Mouse (Mus musculus) right cerebral cortex, postnatal 36 days (tissue): Measurements from ENCODE around the gene Slfn9.
"Not testable (repeated sequence)": the region's sequence is repeated elsewhere in the genome, so short reads cannot be mapped to it uniquely, and the experiment has no call there.

Source experiments
- DNase-seq, 2 experiments: peaks; one replicate each; pipeline ENCODE4 v3.0.0; 2022; ENCODE audit warnings: low spot score in 2 of 2, mixed read lengths in 1 of 2

Gene Slfn9

DNA sequence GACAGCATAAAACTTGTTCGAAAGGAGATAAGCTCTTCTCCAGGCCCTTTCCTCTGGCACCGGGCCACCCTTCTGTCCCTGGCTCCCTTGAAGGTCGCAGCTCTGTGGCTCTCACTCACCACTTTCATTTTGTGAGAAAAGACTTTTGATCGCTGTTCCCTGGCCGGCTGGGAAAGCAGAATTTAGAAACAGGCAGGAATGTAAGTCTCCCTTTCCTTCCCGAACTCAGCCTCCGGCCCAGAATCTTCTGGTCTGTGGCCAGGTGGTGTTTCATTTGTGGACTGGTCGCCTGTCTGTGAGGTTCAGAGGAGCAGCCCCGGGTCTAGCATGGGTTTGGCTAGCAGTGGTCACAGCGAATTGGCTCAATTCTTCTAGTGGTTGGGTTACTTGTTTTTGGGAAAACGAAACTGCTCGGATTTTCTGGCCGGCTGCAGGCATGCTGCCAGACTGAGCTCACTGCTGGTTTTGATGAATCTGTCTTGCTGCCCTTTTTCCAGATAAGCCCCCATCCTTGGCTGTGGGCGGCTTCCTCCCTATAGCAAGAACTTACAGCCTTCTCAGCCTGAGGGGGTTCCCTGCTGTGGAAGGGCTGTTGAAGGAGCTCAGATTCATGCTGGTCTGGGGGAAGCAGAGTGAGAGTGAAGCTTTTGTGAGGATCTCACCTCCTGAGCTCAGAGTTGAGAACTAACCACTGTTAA lies at the start of gene Slfn9:
Gene Slfn9 (minus strand): TSS at position 362 of the 698 bp plus-strand sequence.
- no peak for DNase-seq

DNA sequence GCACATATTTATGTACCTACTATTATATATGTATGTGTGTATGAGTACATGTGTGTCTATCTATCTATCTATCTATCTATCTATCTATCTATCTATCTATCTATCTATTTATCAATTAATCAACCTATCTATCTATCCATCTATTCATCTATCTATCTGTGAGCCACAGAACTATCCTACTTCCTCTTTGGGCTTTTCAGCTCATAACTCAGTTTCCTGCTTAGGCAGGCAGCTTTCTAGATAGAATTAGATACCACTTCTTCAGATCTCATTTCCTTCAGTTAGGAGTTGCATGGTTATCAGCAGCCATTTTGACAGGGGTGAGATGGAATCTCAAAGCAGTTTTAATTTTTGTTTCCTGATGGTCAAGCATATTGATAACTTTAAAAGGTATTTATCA lies 49.4 kb upstream of the Slfn9 start:
- DNase-seq = no peak

DNA sequence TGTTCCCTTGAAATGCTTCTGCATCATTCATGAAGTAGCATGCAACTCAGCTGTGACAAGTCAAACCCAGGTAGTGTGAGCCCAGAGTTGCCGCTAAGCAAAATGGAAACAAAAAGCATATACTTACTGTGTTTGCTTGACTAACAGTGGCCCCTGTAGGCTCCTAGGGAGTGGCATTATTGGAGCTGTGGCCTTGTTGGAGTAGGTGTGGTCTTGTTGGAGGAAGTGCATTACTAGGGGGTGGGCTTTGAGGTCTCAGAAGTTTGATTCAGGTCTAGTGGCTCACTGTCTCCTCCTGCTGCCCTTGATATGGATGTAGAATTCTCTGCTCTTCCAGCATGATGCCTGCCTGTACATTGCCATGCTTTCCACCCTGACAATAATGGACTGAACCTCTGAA lies 48.7 kb upstream of the Slfn9 start:
- no peak for DNase-seq

DNA sequence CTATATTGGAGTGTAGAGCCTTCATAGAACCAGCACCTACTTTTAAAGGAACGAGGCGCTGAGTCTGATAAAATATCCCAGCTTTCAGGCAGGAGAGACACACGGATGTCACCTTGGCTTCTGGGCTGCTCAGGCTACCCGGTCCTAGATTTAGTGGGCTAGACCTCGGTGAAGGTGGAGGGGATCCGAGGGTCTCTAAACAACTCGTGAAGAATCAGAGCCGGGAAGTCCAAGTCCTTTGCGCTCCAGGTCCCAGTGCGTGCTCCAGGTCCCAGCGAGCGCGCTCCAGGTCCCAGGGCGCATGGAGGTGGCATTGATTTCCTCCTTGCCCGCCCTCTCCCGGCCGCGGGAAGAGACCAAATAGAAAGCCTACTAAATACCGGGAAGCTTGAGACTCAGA lies 48.2 kb upstream of the Slfn9 start:
- no peak for DNase-seq

DNA sequence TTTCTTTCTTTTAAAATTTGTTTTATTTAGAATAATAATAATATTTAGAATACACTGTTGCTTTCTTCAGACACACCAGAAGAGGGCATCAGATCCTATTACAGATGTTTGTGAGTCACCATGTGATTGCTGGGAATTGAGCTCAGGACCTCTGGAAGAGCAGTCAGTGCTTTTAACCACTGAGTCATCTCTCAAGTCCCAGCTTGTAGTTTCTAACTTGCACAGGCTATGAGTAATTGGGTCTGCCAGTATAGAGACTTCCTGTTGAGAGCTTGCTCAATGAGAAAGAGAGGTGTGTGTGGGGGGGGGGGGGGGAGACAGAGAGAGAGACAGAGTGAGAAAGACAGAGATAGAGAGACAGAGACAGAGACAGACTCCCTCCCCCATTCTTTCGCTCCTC lies 47.5 kb upstream of the Slfn9 start:
- DNase-seq = no peak

DNA sequence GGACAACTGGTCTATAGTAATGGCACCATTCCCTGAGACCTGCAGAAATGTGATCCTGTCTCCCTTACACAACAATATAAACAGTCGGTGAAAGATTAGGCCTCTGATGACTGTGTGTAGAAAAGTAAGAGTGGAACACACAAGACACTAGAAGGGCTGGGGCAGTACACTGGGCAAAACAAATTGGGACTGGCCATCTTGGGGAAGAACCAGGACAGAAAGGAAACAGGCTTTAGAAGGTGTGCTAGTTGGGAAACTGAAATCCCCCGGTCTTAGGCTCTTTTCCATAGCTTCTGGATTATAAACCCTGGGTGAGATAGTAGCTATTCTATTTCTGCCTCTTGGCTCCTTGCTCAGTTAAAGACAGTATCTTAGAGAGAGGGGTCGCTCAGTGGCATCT lies 47.1 kb upstream of the Slfn9 start:
- DNase-seq = not testable (repeated sequence)

DNA sequence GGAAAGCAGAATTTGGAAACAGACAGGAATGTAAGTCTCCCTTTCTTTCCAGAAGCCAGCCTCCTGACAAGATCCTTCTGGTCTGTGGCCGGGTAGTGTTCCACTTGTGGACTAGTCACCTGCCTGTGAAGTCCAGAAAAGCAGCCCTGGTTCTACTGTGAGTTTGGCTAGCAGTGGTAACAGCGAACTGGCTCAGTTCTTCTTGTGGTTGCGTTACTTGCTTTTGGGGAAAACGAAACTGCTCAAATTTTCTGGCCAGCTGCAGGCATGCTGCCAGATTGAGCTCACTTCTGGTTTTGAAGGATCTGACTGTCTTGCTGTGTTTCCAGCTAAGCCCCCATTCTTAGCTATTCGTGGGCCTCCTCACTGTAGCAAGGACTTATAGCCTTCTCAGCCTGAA lies 29.0 kb upstream of the Slfn9 start, which contains the start of gene Slfn8:
Gene Slfn8 (minus strand): TSS at position 190 of the 400 bp plus-strand sequence.
- no peak for DNase-seq

DNA sequence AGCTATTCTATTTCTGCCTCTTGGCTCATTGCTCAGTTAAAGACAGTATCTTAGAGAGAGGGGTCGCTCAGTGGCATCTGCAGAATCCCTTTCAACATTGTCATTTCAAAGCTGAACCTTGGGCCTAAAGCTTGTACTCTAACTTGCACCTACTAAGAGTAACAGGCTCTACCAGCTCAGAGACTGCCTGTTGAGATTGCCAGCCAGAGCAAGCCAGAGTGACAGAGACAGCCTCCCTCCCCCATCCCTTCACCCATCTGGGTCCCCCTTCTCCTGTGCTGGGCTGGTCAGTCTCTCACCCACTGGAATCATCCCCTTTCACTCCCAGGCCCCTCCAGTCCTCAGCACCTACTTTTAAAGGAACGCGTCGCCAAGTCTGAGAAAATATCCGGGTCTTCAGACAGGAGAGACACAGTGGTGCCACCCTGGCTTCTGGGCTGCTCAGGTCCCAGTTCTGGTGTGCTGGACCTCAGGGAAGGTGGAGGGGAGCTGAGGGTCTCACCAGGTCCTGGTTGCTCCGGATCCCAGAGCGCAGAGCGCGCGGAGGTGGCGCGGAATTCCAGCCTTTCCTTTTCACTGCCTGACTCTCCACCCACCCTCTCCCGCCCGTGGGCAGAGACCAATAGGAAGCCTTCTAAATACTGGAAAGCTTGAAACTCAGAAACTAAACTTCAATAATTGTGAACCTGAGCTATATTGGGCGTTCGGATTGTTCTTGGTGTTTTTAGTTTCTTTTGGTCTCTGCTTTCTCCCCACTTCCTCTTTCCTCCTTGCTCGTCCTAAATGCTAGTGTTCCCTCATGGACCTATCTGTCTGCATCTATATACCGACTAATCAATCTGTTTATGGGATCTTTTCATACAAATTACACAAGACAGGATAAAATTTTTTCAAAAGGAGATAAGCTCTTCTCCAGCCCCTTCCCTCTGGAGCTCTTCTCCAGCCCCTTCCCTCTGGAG lies 28.2 kb upstream of the Slfn9 start:
- not testable (repeated sequence) for DNase-seq

DNA sequence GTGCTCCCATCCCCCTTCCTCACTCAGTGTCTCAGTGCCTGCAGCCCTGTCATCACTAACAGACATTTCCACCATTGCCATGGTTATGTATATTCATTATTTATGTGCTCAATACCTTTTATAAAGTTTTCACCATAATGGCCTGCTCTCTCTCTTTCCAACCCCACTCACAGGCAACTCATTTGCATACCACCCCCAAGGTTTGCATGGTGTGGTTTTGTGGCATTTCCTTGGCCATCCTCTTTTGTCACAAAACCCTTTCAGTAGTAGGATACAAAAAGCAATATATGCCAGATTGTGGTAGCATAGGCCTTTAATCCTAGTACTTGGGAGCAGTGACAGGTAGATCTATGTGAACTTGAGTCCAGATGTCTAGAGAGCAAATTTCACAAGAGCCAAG lies 24.5 kb upstream of the Slfn9 start:
- no peak for DNase-seq

DNA sequence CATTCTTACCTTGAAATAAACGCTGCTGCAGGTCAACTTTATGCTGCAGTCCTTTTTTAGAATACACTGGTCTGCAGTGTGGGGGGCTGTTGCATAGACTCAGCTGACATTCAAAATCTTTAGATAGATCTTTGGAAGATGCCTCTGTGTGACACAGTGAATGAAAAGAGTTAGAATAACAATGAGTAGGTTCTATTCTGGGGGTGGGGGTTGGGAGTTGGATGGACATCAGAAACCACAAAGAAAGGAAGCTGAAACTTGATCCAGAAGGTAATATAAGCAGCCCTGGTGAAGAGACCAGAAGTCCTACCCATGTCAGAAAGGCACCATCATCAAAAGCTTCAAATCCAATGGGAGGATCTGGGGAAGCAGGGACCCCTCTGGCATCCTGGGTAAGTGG lies 21.7 kb upstream of the Slfn9 start:
- no peak for DNase-seq

DNA sequence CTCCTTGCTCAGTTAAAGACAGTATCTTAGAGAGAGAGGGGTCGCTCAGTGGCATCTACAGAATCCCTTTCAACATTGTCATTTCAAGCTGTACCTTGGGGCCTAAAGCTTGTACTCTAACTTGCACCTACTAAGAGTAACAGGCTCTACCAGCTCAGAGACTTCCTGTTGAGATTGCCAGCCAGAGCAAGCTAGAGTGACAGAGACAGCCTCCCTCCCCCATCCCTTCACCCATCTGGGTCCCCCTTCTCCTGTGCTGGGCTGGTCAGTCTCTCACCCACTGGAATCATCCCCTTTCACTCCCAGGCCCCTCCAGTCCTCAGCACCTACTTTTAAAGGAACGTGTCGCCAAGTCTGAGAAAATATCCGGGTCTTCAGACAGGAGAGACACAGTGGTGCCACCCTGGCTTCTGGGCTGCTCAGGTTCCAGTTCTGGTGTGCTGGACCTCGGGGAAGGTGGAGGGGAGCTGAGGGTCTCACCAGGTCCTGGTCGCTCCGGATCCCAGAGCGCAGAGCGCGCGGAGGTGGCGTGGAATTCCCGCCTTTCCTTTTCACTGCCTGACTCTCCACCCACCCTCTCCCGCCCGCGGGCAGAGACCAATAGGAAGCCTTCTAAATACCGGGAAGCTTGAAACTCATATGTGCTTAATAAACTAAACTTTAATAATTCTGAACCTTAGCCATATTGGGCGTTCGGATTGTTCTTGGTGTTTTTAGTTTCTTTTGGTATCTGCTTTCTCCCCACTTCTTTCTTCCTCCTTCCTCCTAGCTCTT lies 831 bp downstream of the Slfn9 start:
- DNase-seq = not testable (repeated sequence)

DNA sequence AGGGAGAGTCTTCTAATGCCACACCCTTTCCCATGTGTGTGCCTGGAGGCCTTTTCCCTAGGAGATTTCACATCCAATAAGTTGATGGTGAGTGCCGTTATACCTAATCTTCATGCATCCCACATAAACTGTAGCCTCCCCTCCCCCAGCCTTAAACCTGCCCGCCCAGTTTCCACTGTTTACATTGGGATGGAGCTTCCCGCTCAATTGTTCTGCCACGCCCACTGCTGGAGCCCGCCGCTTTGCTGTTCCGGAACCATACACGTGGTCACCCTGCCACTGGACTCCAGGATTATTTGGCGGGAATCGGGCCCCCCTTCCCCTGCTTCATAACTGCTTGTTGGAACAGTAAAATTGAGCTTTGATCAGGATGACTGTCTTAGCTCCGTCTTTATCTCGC lies 2.3 kb downstream of the Slfn9 start:
- DNase-seq = no peak

DNA sequence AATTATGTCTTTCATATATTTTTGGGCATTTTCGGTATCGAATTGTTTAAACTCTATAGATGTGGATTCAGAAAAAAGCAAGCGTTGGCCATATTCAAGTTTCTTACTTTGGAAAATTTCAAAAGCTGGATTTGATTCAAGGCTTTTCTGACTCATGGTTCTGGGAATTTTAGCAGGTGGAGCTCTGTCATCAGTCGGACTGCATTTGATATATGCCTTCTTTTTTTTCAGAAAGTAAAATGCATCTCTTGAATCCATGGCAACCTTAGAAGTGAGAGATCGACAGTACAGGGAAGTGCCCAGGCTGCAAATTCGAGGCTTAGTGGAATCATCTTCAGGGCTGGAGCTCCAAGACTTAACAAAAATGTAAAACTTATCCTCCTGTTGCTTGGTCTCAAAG lies 4.0 kb downstream of the Slfn9 start:
- no peak for DNase-seq

DNA sequence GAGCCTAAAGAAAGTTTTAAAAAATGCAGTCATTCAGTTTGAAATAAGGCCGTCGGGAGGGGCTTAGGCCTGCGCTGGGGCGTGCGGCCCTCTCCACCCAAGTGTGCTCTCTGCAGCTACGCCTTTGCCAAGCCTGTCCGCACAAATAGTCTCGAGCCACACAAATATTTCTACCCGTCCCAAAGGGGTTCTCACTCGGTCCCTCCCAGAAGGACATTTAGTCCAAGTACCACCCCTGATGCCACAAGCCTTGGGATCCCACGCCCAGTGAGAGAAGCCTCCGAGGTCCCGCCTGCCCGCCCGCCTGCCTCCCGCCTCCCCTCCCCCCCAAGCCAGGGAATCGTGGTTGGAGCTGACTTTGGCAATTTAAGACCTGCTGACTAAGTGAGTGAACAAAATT lies 8.4 kb downstream of the Slfn9 start:
- DNase-seq = no peak

DNA sequence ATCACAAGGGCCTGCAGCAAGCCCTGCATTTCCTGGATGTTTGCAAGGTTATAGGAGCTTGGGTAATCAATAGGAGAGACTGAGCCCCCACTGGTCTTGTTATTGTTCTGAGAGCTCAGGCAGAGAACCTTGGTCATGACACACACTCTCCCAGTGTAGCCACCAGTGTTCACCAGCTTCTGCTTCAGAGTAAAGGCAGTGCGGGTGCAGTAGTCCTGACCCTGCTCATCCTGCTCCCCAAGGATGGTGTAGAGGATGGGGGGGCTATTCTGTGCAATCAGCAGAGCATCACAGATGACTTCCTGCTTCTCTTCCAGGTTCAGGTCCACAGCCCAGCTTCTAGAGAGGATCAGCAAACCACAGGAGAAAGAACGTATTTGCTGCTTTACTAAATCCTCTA lies 9.2 kb downstream of the Slfn9 start:
- not testable (repeated sequence) for DNase-seq

DNA sequence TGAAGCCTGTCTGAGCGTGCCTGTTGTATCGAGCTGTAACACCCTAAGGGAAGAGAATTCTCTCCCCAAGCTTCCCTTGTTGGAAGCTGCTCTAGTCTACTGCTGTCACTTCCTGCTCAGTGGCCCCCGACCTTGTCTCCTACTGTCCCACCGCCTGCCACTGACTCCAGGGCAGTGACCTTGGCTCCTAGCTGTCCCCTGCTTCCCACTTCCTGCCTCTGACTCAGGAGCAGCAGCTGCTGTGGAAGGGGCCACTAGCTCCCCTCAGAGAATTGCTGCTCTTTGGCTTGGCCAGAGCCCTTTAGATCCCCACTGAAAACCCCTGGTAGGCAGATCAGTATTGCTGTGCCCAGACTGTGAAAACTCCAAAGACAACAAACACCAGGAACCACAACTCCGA lies 17.7 kb downstream of the Slfn9 start:
- DNase-seq = no peak

DNA sequence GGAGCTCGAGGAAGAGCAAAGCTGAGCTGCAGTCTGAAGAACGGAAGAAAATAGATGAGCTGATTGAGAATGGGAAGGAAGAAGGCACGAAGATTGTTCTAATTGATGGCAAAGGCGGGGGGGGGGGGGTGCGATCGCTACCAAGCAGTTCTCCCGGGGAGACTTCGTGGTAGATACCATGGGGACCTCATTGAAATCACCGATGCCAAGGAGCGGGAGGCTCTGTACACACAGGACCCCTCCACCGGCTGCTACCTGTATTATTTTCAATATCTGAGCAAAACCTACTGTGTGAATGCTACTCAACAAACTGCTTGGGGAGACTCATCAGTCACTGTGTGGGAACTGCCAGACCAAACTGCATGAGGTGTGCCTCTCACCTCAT lies 20.0 kb downstream of the Slfn9 start:
- DNase-seq = no peak

DNA sequence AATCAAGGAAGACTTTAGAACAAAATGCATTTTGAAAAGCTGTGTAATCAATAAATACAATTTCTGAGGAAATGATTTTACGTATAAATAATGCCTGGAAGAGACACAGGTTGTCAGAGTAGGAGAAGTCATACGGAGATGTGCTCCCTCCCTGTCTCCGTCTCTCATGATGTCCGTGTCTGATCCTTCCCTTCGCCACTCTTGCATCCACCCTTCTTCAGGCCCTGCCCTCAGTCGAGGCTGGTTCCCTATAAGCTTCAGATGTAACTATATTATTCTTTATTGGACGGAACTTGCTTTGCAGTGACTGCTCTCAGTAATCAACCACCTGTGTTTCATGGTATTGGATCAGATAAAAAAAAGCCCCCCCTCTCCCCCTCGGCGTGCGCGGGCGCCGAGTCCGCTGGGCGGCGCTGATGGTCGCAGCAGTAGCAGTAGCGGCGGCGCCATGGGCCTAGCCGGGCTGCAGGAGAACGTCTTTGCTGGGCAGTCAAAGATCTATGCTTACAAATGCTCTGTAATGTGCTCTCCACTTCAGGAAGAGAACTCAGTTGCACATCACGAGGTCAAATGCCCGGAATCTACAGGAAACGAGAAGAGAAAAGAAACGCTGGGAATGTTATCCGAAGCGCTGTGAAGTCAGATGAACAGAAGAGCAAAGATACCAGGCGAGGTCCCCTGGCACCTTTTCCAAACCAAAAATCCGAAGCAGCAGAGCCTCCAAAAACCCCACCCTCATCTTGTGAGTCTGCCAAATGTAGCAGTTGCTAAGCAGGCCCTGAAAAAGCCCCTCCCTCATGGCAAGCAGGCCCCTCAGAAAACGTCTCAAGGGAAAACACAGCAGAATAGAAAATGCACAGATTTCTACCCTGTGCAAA lies 20.7 kb downstream of the Slfn9 start:
- no peak for DNase-seq

DNA sequence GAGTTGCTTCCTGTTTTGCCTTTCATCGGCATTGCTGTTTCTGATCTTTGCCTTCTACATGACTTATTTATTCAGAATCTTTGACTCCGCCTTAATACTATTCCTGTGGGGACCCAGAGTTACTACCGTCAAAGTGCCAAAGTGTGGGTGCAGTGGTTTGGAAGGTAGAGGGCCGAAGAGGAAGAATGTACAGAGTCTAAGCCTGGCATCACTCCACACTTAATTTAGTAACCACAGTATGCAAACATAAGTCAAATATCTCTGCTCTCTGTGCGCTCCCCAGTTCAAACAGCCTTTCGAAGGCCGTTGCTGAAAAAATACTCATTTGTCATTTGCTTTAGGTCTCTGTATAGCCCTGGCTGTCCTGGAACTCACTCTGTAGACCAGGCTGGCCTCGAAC lies 29.4 kb downstream of the Slfn9 start:
- no peak for DNase-seq

DNA sequence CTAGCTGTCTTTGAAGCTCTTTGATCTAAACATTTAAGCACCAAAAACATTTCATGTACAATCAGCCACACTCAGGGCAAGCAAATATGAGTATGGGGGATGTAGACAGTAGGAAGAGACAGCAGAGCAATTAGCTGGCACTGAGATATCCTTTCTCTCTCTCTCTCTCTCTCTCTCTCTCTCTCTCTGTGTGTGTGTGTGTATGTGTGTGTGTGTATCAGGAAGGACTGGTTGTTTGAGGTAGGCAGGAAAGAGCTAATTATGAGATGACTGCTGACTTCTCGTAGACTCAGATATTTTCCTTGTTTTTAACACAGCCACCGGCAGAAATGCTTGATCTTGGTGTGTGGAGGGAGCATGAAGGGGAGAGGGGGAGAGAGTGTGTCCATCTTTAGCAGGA lies 29.9 kb downstream of the Slfn9 start:
- DNase-seq = no peak

DNA sequence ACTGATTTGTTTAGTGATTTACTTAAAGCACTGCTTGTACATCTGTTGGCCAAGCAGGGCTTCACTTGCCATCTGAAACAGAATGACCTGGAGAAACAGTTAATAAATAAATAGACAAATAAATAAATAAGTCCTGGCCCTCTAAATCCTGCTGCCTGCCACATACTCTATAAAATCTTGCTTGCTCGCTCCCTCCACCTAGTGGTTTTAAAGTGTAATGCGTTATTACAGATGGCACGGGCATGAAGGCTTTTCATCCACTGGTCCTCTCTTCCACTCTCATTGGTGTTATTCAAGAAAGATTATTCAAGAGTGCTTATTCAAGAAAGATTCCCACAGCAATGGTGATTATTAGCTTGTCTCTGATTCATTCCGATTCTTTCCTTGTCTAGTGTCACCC lies 32.0 kb downstream of the Slfn9 start:
- DNase-seq = no peak
